Mouse (Mus musculus): ENCODE data around the gene Prdm11. TPM values are rescaled to one million over a fixed set of nuclear protein-coding genes. Genes with fewer than 3 reads are reported as not detected.

Gene Prdm11
- total and polyA plus RNA-seq, 3 experiments, result 0.05 to 1.8 (median 0.06) TPM

GRCm38 (mm10) chr2:92982591-92983272 lies 63.2 kb downstream of the Prdm11 start:
- no peak for TF ChIP-seq MXI1 (IDR thresholded peaks at IDR 0.05; ENCODE audit: low read depth, low read length)
- TF ChIP-seq USF1 (IDR thresholded peaks at IDR 0.05; ENCODE audit: low read depth, low read length), result peak; percentile 2; the same call in 1 of the 2 replicates
- peaks cover 92% of the 10 kb centered on the region for H3K27me3 ChIP-seq (replicated peaks)
- no peak overlapping the region for H3K4me3 ChIP-seq (replicated peaks in 1 of 3; ENCODE audit: low read depth in 2 of 3, low read length in 2 of 3, poor library complexity in 1 of 3)
- no peak for DNase-seq (ENCODE audit: extremely low read depth)
- dilution Hi-C loops (cut with MboI; ENCODE audit: extremely low pct_ligation_motif_present, extremely low pct_unique_long_range_greater_than_20kb, low sequenced_read_pairs), result no loop called here
- H3K9ac ChIP-seq (ENCODE audit: insufficient read depth, low read depth), result no peak overlapping the region
- no peaks in the 10 kb centered on the region for H3K36me3 ChIP-seq (replicated peaks in 1 of 2; ENCODE audit: control insufficient read depth in 1 of 2, insufficient read depth in 1 of 2, low read length in 1 of 2)
- H3K4me1 ChIP-seq (ENCODE audit: control insufficient read depth in 1 of 2, insufficient read depth in 2 of 2), result no peaks in the 10 kb centered on the region
- H3K4me2 ChIP-seq (ENCODE audit: insufficient read depth, low read depth, poor library complexity, severe bottlenecking), result no peak overlapping the region
- no peak overlapping the region for H3K27ac ChIP-seq (ENCODE audit: insufficient read depth, low read depth)
- in situ Hi-C loops (cut with MboI; ENCODE audit: low pct_ligation_motif_present, low pct_unique_long_range_greater_than_20kb, low sequenced_read_pairs), result no loop called here
- H3K9me3 ChIP-seq (replicated peaks; ENCODE audit: low read length), result no peaks in the 10 kb centered on the region
- H3K79me2 ChIP-seq (replicated peaks; ENCODE audit: control insufficient read depth, extremely low read depth, insufficient read depth, poor library complexity, severe bottlenecking), result no peaks in the 10 kb centered on the region

GRCm38 (mm10) chr2:92980165-92980564 lies 65.8 kb downstream of the Prdm11 start:
- no peaks in the 10 kb centered on the region for H3K4me1 ChIP-seq (ENCODE audit: control insufficient read depth in 1 of 2, insufficient read depth in 2 of 2)
- TF ChIP-seq SMC3 (IDR thresholded peaks at IDR 0.05; ENCODE audit: low read depth, low read length), result no peak
- TF ChIP-seq ELF1 (IDR thresholded peaks at IDR 0.05; ENCODE audit: low read depth, low read length), result no peak
- no peak for TF ChIP-seq NELFE (IDR thresholded peaks at IDR 0.05; ENCODE audit: low read depth, low read length)
- no peak for TF ChIP-seq EP300 (IDR thresholded peaks at IDR 0.05; ENCODE audit: low read length)
- TF ChIP-seq GABPA (IDR thresholded peaks at IDR 0.05; ENCODE audit: insufficient replicate concordance, low read depth, low read length), result no peak
- no peak for TF ChIP-seq MAZ (IDR thresholded peaks at IDR 0.05; ENCODE audit: low read depth, low read length)
- no peak for TF ChIP-seq KAT2A (IDR thresholded peaks at IDR 0.05; ENCODE audit: insufficient replicate concordance, low read length)
- no peak for TF ChIP-seq ZC3H11A (IDR thresholded peaks at IDR 0.05; ENCODE audit: low read depth, low read length)
- TF ChIP-seq UBTF (IDR thresholded peaks at IDR 0.05; ENCODE audit: low read depth, low read length), result no peak
- TF ChIP-seq E2F4 (IDR thresholded peaks at IDR 0.05; ENCODE audit: insufficient replicate concordance, low read depth, low read length), result no peak
- no peak for TF ChIP-seq PAX5 (IDR thresholded peaks at IDR 0.05; ENCODE audit: low read length)
- no peak for TF ChIP-seq ZNF384 (IDR thresholded peaks at IDR 0.05; ENCODE audit: low read depth, low read length)
- TF ChIP-seq BHLHE40 (IDR thresholded peaks at IDR 0.05; ENCODE audit: low read depth, low read length), result no peak
- no peak for TF ChIP-seq CHD2 (IDR thresholded peaks at IDR 0.05; ENCODE audit: low read length)
- no peaks in the 10 kb centered on the region for H3K9me3 ChIP-seq (replicated peaks; ENCODE audit: low read length)
- in situ Hi-C loops (cut with MboI; ENCODE audit: low pct_ligation_motif_present, low pct_unique_long_range_greater_than_20kb, low sequenced_read_pairs) (no loop called here), dilution Hi-C loops (cut with MboI; ENCODE audit: extremely low pct_ligation_motif_present, extremely low pct_unique_long_range_greater_than_20kb, low sequenced_read_pairs) (no loop called here)
- H3K79me2 ChIP-seq (replicated peaks; ENCODE audit: control insufficient read depth, extremely low read depth, insufficient read depth, poor library complexity, severe bottlenecking), result no peaks in the 10 kb centered on the region
- peaks cover 95% of the 10 kb centered on the region for H3K27me3 ChIP-seq (replicated peaks)
- no peak for DNase-seq (ENCODE audit: extremely low read depth)
- no peak overlapping the region for H3K9ac ChIP-seq (ENCODE audit: insufficient read depth, low read depth)
- no peak overlapping the region for H3K27ac ChIP-seq (ENCODE audit: insufficient read depth, low read depth)
- H3K36me3 ChIP-seq (replicated peaks in 1 of 2; ENCODE audit: control insufficient read depth in 1 of 2, insufficient read depth in 1 of 2, low read length in 1 of 2), result no peaks in the 10 kb centered on the region
- H3K4me2 ChIP-seq (ENCODE audit: insufficient read depth, low read depth, poor library complexity, severe bottlenecking), result no peak overlapping the region
- H3K4me3 ChIP-seq (replicated peaks in 1 of 3; ENCODE audit: low read depth in 2 of 3, low read length in 2 of 3, poor library complexity in 1 of 3), result no peak overlapping the region

Measured in CH12.LX (cell line).